Mouse (Mus musculus) mouse trophoblast stem cell (cell line): ENCODE measurements around the gene Ccnd2.

Experiments used
- in situ Hi-C, 2 experiments: fragments of 300-500 bp; cut with MseI, MboI; formaldehyde crosslinking; loops; 2 replicates in 1 of 2; 3 replicates in 1 of 2; pipeline ENCODE4 v1.15.1; 2025

Ccnd2 gene

DNA sequence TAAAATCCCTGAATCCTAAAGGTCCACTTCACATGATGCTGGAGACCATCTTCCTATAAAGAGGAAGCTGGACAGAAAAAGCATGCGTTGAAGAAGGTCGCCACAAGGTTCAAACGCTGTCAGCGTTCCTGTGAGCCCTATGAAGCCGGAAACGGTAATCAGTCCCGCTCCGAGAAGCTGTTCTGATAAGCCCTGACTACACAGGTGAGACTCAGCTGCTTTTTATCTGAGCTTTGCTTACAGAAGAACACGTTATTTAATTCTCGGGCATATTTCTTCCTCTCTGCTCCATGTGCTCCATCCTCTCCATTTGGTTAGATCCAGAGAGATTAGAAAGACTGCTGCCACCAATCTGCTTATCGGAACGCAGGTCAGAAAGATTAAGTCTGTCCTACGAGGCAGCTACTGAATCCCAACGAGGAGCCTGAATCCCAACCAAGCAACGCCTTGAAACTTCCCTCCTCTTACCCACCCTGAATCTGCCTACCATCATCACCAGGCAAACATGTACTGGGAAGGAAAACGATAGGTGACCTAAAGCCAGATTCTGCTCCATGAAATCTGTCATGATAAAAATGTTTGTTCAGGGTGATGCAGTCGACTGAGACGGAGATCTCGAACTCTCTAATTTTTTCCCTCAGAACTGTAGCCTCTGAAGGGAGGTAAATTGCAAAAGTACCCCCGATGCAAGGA, 43.5 kb downstream of the Ccnd2 start:
- in situ Hi-C loops: no loop called here

DNA sequence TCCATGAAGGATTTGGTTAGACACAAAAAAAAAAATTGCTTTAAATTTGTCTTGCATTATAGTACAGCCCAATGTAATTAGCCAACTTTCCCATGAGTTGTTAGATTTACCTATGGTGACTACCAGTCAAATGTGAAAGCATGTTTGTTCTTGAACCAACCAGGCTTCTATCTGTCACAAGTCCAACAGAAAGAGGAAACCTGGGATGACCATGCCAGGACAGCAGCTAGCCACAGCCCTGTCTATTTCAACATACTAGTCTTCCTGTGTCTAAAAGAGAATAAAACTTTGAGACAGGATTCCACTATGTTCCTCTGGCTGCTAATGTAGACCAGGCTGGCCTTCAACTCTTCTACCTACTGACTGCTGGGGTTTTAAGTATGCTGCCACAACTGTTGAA, 44.6 kb downstream of the Ccnd2 start:
- in situ Hi-C loops: no loop called here

DNA sequence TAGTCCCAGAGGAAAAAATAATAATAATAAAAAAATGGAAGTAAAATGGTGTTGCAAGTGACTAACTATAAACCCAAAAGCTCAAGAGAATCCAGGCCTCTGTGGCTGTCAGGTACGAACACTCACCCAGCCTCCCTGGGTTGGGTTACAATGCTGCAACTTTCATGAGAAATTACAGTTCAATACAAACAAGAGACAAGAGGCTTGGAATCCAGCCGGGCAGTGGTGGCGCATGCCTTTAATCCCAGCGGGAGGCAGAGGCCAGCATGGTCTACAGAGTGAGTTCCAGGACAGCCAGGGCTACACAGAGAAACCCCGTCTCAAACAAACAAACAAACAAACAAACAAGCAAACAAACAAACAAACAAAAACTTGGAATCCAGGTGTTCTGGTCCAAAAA, 45.3 kb downstream of the Ccnd2 start:
- in situ Hi-C loops: no loop called here

DNA sequence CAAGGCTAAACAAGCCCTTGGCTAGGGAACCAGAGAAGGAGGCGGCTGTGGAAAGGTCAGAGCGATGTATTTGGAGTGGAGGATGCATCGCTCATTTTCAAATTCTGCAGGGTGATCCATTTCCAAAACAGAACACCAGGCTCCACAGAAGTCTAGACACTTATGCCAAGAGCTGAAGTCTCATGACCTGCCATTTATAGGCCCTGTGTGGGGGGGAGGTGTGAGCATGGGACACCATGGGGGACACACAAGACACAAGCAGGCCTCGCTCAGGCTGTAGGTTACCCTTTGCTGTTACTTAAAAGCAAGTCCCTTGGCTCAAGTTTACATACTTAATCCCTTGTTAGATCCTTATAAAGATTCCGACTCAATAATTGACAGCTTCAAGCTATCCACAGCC, 45.8 kb downstream of the Ccnd2 start:
- in situ Hi-C loops: no loop called here

DNA sequence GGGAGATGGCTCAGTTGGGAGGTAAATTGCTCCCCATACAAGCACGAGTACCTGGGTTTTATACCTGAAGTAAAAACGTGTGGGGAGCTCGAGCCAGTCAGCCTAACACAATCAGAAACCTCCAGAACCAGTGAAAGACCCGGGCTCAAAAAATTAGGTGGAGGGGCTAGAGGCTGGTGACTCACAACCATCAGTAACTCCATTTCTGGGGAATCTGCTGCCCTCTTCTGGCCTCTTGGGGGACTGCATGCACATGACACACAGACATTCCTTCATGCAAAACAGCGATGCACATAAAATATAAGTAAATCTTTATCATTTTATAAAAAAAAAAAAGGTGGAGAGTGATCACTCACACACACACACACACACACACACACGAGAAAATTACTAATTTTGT, 46.9 kb downstream of the Ccnd2 start:
- in situ Hi-C loops: no loop called here

DNA sequence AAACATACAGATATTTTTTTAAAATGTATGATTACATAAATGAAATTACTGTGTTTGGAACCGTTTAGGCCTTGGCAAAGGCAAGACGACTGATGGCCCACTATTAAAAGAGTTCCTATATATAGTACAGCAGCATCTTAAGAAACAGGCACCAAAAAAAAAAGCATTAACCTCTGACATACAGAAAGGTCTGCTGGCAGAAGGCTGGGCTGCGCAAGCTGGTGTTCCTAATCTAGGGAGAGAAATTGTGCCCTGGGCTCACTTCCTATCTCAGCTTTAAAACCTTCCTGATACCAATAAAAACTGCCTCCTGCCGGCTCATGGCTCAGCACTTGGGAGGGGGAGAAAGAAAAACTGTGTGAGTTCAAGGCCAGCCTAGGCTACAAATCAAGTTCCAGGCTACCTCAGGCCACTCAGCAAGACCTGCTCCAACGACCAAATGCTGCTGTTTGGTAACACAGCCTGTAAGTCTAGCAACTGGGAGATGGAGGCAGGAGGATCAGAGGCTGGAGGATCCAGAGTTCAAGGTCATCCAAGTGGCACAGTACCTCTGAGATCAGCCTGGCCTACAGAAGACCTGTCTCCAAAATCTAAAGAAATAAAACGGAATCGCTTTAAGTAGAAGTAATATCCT, 47.5 kb downstream of the Ccnd2 start:
- in situ Hi-C loops: no loop called here

DNA sequence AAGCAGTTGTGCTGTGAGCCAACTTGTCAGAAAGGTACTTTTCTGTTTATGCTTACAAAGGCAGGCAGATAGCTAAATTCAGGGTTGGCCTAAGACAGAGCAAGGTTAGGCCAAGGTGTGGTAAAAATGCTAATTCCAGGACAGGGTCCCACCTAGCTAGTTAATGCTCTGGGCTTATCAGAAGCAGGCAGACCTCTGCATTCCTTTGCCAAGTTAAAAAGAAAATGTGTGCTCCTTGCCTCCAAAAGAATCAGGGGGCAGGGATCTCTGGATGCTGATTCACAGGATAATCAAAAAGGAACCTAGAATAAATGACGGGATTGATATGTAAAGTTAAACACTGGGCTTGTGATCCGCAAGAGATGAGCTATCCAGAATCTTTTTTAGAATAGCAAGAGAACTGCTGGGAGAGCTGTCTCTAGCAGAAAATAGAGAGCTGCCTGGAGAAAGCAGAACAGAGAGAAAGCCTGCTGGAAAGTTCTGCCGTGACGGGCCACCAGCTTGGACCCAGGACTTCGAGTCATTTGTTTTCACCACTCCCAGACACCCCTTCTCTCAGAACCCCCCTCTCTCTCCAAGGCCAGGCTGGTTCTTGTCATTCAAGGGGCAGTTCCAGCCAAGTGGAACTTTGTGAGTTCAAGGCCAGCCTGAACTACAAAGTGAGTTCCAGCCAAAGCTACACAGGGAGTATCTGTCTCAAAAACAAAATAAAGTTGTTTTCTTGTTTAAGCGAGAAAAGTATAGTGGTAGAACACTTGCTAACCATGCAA, 48.3 kb downstream of the Ccnd2 start:
- in situ Hi-C loops: no loop called here

DNA sequence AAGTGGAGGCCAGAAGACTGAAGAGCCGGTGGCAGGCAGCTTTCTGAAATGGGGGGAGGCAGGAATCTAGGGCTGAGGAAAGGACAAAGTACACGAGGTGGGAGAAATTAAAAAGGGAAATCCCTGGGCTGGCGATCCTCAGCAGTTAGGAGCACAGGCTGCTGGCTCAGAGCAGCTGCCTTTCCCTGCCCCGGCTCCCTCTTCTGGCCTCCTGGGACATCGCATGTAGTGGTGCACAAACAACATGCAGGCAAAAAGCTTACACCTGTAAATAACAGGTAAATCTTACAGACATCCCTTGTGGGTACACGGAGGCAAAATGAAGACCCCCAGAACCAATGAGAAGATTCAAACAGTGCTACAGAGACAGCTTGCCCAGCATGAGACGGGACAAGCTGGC, 57.4 kb downstream of the Ccnd2 start:
- in situ Hi-C loops: no loop called here

DNA sequence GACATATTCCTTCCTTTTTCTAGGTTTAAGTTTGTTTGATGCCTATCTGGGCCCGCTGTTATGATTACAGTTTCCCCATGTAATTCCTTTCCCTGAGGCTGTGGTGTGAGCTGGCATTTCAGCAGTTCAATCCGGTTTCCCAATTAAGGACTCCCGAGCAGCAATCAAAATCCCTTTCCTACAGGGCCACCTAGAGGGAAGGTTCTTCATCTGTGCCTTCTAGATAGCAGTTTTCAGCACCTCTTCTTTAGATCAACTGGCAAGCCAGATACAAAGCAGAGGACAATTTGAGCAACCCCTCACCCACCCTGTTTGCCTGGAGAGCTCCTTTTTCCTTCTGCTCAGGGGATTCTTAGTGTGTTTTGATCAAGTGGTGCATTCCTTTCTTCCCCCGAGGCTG, 65.3 kb downstream of the Ccnd2 start:
- in situ Hi-C loops: loop anchor here (5.0 to 10.0 kb wide), 2 partner anchors 132 to 134 kb away; no protein-coding TSS in a partner anchor

DNA sequence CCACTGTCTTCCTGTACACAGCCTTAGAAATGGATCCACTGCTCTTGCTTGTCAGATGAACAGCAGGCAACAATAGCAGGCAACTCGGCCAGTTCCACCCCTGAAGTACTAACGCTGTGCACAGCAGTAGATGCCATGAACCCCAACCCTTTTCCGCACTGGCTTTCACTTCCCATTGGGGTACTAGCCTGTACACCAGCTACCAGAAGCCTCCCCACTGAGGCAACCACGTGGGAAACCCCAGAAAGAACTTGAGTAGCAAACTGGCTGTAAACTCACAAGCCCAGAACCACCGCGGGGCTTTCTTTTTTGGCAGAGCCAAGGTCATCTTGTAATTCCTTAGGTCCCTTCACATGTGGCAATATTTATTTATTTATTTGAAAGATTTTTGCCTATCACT, 70.2 kb downstream of the Ccnd2 start:
- in situ Hi-C loops: loop anchor here in 1 of 2 experiments (10.0 kb wide), 1 partner anchor 127 kb away; no protein-coding TSS in a partner anchor

DNA sequence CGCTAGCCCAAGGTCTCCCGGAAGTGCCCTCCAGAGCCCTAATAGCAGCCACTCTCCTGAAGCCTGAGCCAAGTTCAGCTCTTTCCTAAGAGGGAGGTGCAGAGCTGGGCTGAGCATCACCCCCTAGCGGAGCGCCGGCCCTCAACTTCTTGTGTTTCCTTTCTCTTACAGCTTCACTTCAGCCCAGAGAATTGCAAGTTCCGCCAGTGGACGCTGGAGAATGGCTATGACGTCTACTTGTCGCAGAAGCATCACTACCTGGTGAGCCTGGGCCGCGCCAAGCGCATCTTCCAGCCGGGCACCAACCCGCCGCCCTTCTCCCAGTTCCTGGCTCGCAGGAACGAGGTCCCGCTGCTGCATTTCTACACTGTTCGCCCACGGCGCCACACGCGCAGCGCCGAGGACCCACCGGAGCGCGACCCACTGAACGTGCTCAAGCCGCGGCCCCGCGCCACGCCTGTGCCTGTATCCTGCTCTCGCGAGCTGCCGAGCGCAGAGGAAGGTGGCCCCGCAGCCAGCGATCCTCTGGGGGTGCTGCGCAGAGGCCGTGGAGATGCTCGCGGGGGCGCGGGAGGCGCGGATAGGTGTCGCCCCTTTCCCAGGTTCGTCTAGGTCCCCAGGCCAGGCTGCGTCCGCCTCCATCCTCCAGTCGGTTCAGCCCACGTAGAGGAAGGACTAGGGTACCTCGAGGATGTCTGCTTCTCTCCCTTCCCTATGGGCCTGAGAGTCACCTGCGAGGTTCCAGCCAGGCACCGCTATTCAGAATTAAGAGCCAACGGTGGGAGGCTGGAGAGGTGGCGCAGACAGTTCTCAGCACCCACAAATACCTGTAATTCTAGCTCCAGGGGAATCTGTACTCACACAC, 71.9 kb downstream of the Ccnd2 start:
- in situ Hi-C loops: loop anchor here in 1 of 2 experiments (10.0 kb wide), 1 partner anchor 125 kb away; no protein-coding TSS in a partner anchor
